Mouse (Mus musculus): Measurements from ENCODE around the gene Atp12a. TPM values are rescaled to one million over a fixed set of nuclear protein-coding genes. Genes with fewer than 3 reads are reported as not detected.

The Atp12a gene
- polyA plus RNA-seq, 1 experiment = 0.13 TPM

GRCm38 (mm10) chr14:56366712-56367111 lies 1.8 kb downstream of the Atp12a start:
- TF ChIP-seq POLR2A (IDR thresholded peaks at IDR 0.05; ENCODE audit: extremely low read depth, insufficient read depth, low read length) = no peak
- no peak for TF ChIP-seq CTCF (IDR thresholded peaks at IDR 0.05; ENCODE audit: extremely low read depth, insufficient read depth, low read length)
- H3K27ac ChIP-seq (ENCODE audit: insufficient read depth, low read length) = no peak overlapping the region
- no peaks in the 10 kb centered on the region for H3K4me1 ChIP-seq (ENCODE audit: control insufficient read depth, insufficient read depth, low read length)
- H3K4me3 ChIP-seq (ENCODE audit: insufficient read depth, low read length) = no peak overlapping the region

- H3K4me1 ChIP-seq (ENCODE audit: control insufficient read depth, insufficient read depth, low read length) = no peaks in the 10 kb centered on the region
- no peak overlapping the region for H3K27ac ChIP-seq (ENCODE audit: insufficient read depth, low read length)
- no peak overlapping the region for H3K4me3 ChIP-seq (ENCODE audit: insufficient read depth, low read length)
- TF ChIP-seq CTCF (IDR thresholded peaks at IDR 0.05; ENCODE audit: extremely low read depth, insufficient read depth, low read length) (0 out of 2 replicates have a peak, but pooled peaks have one; percentile 14), POLR2A (IDR thresholded peaks at IDR 0.05; ENCODE audit: extremely low read depth, insufficient read depth, low read length) (no peak)
Observed at GRCm38 (mm10) chr14:56368834-56369233, 4.0 kb downstream of the Atp12a start.

GRCm38 (mm10) chr14:56375731-56376130 lies 10.9 kb downstream of the Atp12a start:
- Histone ChIP-seq H3K27ac (ENCODE audit: insufficient read depth, low read length) (no peak overlapping the region), H3K4me3 (ENCODE audit: insufficient read depth, low read length) (no peak overlapping the region), H3K4me1 (ENCODE audit: control insufficient read depth, insufficient read depth, low read length) (no peaks in the 10 kb centered on the region)
- no peak for TF ChIP-seq POLR2A (IDR thresholded peaks at IDR 0.05; ENCODE audit: extremely low read depth, insufficient read depth, low read length)
- TF ChIP-seq CTCF (IDR thresholded peaks at IDR 0.05; ENCODE audit: extremely low read depth, insufficient read depth, low read length) = peak; percentile 88

- H3K27ac ChIP-seq (ENCODE audit: insufficient read depth, low read length) = no peak overlapping the region
- no peaks in the 10 kb centered on the region for H3K4me1 ChIP-seq (ENCODE audit: control insufficient read depth, insufficient read depth, low read length)
- H3K4me3 ChIP-seq (ENCODE audit: insufficient read depth, low read length) = no peak overlapping the region
- TF ChIP-seq POLR2A (IDR thresholded peaks at IDR 0.05; ENCODE audit: extremely low read depth, insufficient read depth, low read length) = no peak
- TF ChIP-seq CTCF (IDR thresholded peaks at IDR 0.05; ENCODE audit: extremely low read depth, insufficient read depth, low read length) = no peak
Observed at GRCm38 (mm10) chr14:56377745-56378144, 12.9 kb downstream of the Atp12a start.

GRCm38 (mm10) chr14:56379336-56379735 lies 14.5 kb downstream of the Atp12a start:
- H3K4me3 ChIP-seq (ENCODE audit: insufficient read depth, low read length) = no peak overlapping the region
- H3K27ac ChIP-seq (ENCODE audit: insufficient read depth, low read length) = no peak overlapping the region
- no peaks in the 10 kb centered on the region for H3K4me1 ChIP-seq (ENCODE audit: control insufficient read depth, insufficient read depth, low read length)
- TF ChIP-seq POLR2A (IDR thresholded peaks at IDR 0.05; ENCODE audit: extremely low read depth, insufficient read depth, low read length) (no peak), CTCF (IDR thresholded peaks at IDR 0.05; ENCODE audit: extremely low read depth, insufficient read depth, low read length) (no peak)

- Histone ChIP-seq H3K27ac (ENCODE audit: insufficient read depth, low read length) (no peak overlapping the region), H3K4me3 (ENCODE audit: insufficient read depth, low read length) (no peak overlapping the region), H3K4me1 (ENCODE audit: control insufficient read depth, insufficient read depth, low read length) (no peaks in the 10 kb centered on the region)
- no peak for TF ChIP-seq POLR2A (IDR thresholded peaks at IDR 0.05; ENCODE audit: extremely low read depth, insufficient read depth, low read length)
- TF ChIP-seq CTCF (IDR thresholded peaks at IDR 0.05; ENCODE audit: extremely low read depth, insufficient read depth, low read length) = no peak
Observed at GRCm38 (mm10) chr14:56382366-56382765, 17.5 kb downstream of the Atp12a start.

GRCm38 (mm10) chr14:56390247-56390646 lies 25.4 kb downstream of the Atp12a start:
- Histone ChIP-seq H3K4me3 (ENCODE audit: insufficient read depth, low read length) (no peak overlapping the region), H3K27ac (ENCODE audit: insufficient read depth, low read length) (no peak overlapping the region), H3K4me1 (ENCODE audit: control insufficient read depth, insufficient read depth, low read length) (no peaks in the 10 kb centered on the region)
- no peak for TF ChIP-seq CTCF (IDR thresholded peaks at IDR 0.05; ENCODE audit: extremely low read depth, insufficient read depth, low read length)
- TF ChIP-seq POLR2A (IDR thresholded peaks at IDR 0.05; ENCODE audit: extremely low read depth, insufficient read depth, low read length) = no peak

GRCm38 (mm10) chr14:56393704-56394312 lies 28.9 kb downstream of the Atp12a start:
- no peak overlapping the region for H3K4me3 ChIP-seq (ENCODE audit: insufficient read depth, low read length)
- no peaks in the 10 kb centered on the region for H3K4me1 ChIP-seq (ENCODE audit: control insufficient read depth, insufficient read depth, low read length)
- no peak overlapping the region for H3K27ac ChIP-seq (ENCODE audit: insufficient read depth, low read length)
- TF ChIP-seq CTCF (IDR thresholded peaks at IDR 0.05; ENCODE audit: extremely low read depth, insufficient read depth, low read length) (no peak), POLR2A (IDR thresholded peaks at IDR 0.05; ENCODE audit: extremely low read depth, insufficient read depth, low read length) (no peak)

- H3K27ac ChIP-seq (ENCODE audit: insufficient read depth, low read length) = no peak overlapping the region
- no peak overlapping the region for H3K4me3 ChIP-seq (ENCODE audit: insufficient read depth, low read length)
- TF ChIP-seq CTCF (IDR thresholded peaks at IDR 0.05; ENCODE audit: extremely low read depth, insufficient read depth, low read length) = peak; percentile 66
- TF ChIP-seq POLR2A (IDR thresholded peaks at IDR 0.05; ENCODE audit: extremely low read depth, insufficient read depth, low read length) = no peak
- H3K4me1 ChIP-seq (ENCODE audit: control insufficient read depth, insufficient read depth, low read length) = no peaks in the 10 kb centered on the region
Observed at GRCm38 (mm10) chr14:56398001-56398400, 33.1 kb downstream of the Atp12a start.

GRCm38 (mm10) chr14:56402311-56403071 lies 37.6 kb downstream of the Atp12a start, which contains the start of gene Rnf17:
Gene Rnf17 (plus strand): TSS chr14:56402581.
- Histone ChIP-seq H3K4me1 (ENCODE audit: control insufficient read depth, insufficient read depth, low read length) (no peaks in the 10 kb centered on the region), H3K4me3 (ENCODE audit: insufficient read depth, low read length) (no peak within 1 kb of the TSS), H3K27ac (ENCODE audit: insufficient read depth, low read length) (no peak within 1 kb of the TSS)
- TF ChIP-seq POLR2A (IDR thresholded peaks at IDR 0.05; ENCODE audit: extremely low read depth, insufficient read depth, low read length) (no peak), CTCF (IDR thresholded peaks at IDR 0.05; ENCODE audit: extremely low read depth, insufficient read depth, low read length) (no peak)

All from cortical plate, adult 2 months (tissue).